Mouse (Mus musculus) limb, embryonic 11.5 days (tissue): ENCODE results near the gene Mafk. TPM values are rescaled to one million over a fixed set of nuclear protein-coding genes. Genes with fewer than 3 reads are reported as not detected.
A peak's percentile ranks its signal among the peaks of the same experiment; 100 is the strongest.
"Not testable (repeated sequence)": the region's sequence is repeated elsewhere in the genome, so short reads cannot be mapped to it uniquely, and the experiment has no call there.

Source experiments
- ATAC-seq: fragments of 200-750 bp; cut with Nextera tagmentation; 2 replicates; pipeline ENCODE4 v1.8.0; 2017; ENCODE audit warnings: low read depth; ENCODE audit not compliant: insufficient number of reproducible peaks, low FRiP score, low TSS enrichment
- DNase-seq: peaks from one replicate; pipeline ENCODE4 v3.0.0-alpha.2; 2015; ENCODE audit warnings: low spot score
- H3K27ac ChIP-seq: fragments of 300-500 bp; sonication (generic); replicated peaks from 2 replicates; pipeline ENCODE4 v1.5.1; 2014; ENCODE audit warnings: low read depth, mild to moderate bottlenecking, low read length
- H3K27me3 ChIP-seq: fragments of 300-500 bp; sonication (generic); 2 replicates; pipeline ENCODE4 v1.6.1; 2014; ENCODE audit warnings: mild to moderate bottlenecking, low read length, mixed read lengths; ENCODE audit not compliant: control insufficient read depth, insufficient read depth
- H3K36me3 ChIP-seq: fragments of 300-500 bp; sonication (generic); 2 replicates; pipeline ENCODE4 v1.6.1; 2014; ENCODE audit warnings: mild to moderate bottlenecking, low read length, moderate library complexity, mixed read lengths; ENCODE audit not compliant: control insufficient read depth, insufficient read depth
- H3K4me1 ChIP-seq: fragments of 300-500 bp; sonication (generic); 2 replicates; pipeline ENCODE4 v1.6.1; 2014; ENCODE audit warnings: low read length, mixed read lengths; ENCODE audit not compliant: control insufficient read depth, insufficient read depth
- H3K4me2 ChIP-seq: fragments of 300-500 bp; sonication (generic); 2 replicates; pipeline ENCODE4 v1.6.1; 2014; ENCODE audit warnings: low read depth, mild to moderate bottlenecking, moderate library complexity; ENCODE audit not compliant: severe bottlenecking
- H3K4me3 ChIP-seq: fragments of 300-500 bp; sonication (generic); 2 replicates; pipeline ENCODE4 v1.5.1; 2014; ENCODE audit warnings: low read depth, low read length
- H3K9ac ChIP-seq: fragments of 300-500 bp; sonication (generic); 2 replicates; pipeline ENCODE4 v1.6.1; 2014; ENCODE audit warnings: mild to moderate bottlenecking, low read length
- H3K9me3 ChIP-seq: fragments of 300-500 bp; sonication (generic); 2 replicates; pipeline ENCODE4 v1.6.1; 2016; ENCODE audit warnings: low read length; ENCODE audit not compliant: control insufficient read depth
- WGBS: fragments of 180-500 bp; shearing (Covaris S2); extraction: QIAGEN DNeasy Blood & Tissue Kit; methylation state at CpG from one replicate; pipeline ENCODE4 v1.1.7; 2014; 5-methylcytosine and 5-hydroxymethylcytosine counted together
- polyA plus RNA-seq: library from polyadenylated mRNA; unstranded; fragments of >200 nt; fragmentation: Nextera tagmentation; extraction: Ambion mirVana; gene quantifications from 2 replicates; pipeline ENCODE4 v1.2.1, GENCODE M21; 2014

Mafk gene
- 4.6 and 5.1 TPM in 2 replicates for polyA plus RNA-seq

DNA sequence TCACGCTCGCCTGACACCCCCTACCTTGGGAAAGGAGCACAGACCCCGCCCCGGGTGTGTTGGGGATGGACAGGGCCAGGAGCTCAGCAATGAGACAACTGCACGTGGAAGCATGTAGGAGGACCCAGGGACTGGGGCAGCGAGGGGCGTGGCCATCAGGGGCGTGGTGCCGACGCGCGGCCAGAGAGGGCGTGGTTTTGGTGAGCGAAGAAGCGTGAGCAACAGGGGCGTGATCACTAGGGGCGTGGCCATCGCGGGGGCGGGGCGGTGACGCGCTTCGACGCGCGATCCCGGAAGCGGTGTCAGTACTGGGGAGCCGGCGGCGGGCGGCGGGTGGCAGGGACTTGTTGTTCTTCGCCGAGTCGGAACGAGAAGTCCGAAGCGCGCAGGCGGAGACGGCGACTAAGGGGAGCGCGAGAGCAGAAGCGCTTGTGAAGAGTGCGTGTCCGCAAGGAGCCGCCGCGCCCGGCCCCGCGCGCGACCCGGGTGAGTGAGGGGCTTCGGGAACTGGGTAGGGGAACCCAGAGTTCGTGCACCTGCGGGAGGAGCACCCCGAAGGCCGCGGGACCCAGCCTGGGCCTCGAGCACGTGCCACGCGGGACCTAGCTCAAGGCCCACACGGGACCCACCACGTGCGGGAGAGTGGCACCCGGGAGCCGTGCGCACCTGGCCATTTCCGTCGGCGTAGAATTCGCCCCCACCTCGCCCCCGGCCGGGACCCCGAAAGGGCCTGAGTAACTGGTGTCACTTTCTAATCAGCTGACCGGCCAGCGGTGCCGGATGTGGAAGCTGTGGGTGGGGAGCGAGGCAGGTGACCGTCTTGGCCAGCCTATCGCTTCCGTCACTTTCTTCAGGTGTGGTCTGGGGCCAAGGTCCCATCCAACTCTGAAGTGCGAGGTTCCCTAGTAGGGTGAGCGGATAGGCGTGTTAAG lies at the start of gene Mafk:
Gene Mafk, plus strand, starts transcription at position 287 of the 932 bp plus-strand sequence.
- H3K9me3 ChIP-seq: no peaks in the 10 kb centered on the region
- WGBS: 1% methylated on average over 79 of the region's 92 CpGs
- ATAC-seq: peak; percentile 85
- peak within 1 kb of the TSS; percentile 82 for H3K4me3 ChIP-seq
- H3K4me2 ChIP-seq: peak within 1 kb of the TSS; percentile 99
- H3K4me1 ChIP-seq: peaks cover 3% of the 10 kb centered on the region; the same call in 1 of the 2 replicates
- 0 out of 2 replicates have a peak within 1 kb of the TSS, but pooled peaks have one; percentile 21 for H3K27ac ChIP-seq
- peak within 1 kb of the TSS; percentile 71 for H3K9ac ChIP-seq
- peak; percentile 97 for DNase-seq
- H3K36me3 ChIP-seq: no peaks in the 10 kb centered on the region
- no peaks in the 10 kb centered on the region for H3K27me3 ChIP-seq

DNA sequence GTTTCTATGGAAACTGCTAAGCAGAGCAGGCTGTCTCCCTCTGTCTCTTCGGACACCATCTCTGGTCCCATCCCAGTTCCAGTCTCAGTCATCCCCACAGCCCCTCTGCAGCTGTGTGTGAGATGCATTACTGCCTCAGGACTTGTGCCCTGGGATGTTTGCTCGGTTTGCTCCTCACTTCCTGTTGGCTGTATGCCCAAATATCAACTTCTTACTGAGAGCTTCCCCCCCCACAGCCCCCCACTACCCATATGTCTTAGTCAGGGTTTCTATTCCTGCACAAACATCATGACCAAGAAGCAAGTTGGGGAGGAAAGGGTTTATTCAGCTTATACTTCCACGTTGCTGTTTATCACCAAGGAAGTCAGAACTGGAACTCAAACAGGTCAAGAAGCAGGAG lies 48.7 kb upstream of the Mafk start:
- H3K4me1 ChIP-seq, H3K4me2 ChIP-seq, H3K9ac ChIP-seq, H3K9me3 ChIP-seq, H3K4me3 ChIP-seq, ATAC-seq, H3K27ac ChIP-seq, H3K27me3 ChIP-seq, DNase-seq, H3K36me3 ChIP-seq: not testable (repeated sequence)
- 54% methylated on average over 3 of the region's 3 CpGs for WGBS

DNA sequence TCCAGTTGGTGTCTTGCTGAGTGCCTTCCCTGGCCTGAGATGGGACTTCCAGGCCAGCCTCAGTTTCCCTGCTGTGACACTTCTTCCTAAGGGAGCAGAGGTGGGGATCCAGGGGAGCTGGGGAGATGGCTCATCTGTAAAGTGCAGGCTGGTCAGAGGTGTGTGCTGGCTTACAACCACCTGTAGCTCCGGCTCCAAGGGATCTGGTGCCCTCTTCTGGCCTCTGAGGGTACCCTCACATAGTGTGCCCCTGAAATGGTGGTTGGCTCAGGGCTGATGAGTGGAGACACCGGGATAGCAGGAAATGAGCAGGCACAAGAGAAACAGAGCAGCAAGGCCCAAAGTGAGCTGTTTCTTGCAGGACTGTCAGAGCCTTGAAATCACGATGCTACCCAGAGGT lies 45.5 kb upstream of the Mafk start:
- Histone ChIP-seq H3K27ac (no peak overlapping the region), H3K4me1 (0 out of 2 replicates have a peak, but pooled peaks cover 3% of the 10 kb centered on the region), H3K27me3 (no peaks in the 10 kb centered on the region), H3K36me3 (no peaks in the 10 kb centered on the region; the same call in 1 of the 2 replicates), H3K9me3 (no peaks in the 10 kb centered on the region), H3K4me3 (no peak overlapping the region), H3K4me2 (no peak overlapping the region), H3K9ac (no peak overlapping the region)
- 2% methylated on average over 3 of the region's 3 CpGs for WGBS
- ATAC-seq (peak; percentile 63; the same call in 1 of the 2 replicates), DNase-seq (peak; percentile 82)

- H3K27ac ChIP-seq: no peak overlapping the region
- no peaks in the 10 kb centered on the region for H3K9me3 ChIP-seq
- H3K4me2 ChIP-seq: no peak overlapping the region
- no peak overlapping the region for H3K4me3 ChIP-seq
- peaks cover 8% of the 10 kb centered on the region; the same call in 1 of the 2 replicates for H3K36me3 ChIP-seq
- DNase-seq: no peak
- H3K27me3 ChIP-seq: no peaks in the 10 kb centered on the region
- WGBS: 88% methylated on average over 16 of the region's 16 CpGs
- H3K4me1 ChIP-seq: 0 out of 2 replicates have a peak, but pooled peaks cover 3% of the 10 kb centered on the region
- no peak overlapping the region for H3K9ac ChIP-seq
- no peak for ATAC-seq
Observed at GRCm38 (mm10) chr5:139749413-139750125, 41.7 kb upstream of the Mafk start.

DNA sequence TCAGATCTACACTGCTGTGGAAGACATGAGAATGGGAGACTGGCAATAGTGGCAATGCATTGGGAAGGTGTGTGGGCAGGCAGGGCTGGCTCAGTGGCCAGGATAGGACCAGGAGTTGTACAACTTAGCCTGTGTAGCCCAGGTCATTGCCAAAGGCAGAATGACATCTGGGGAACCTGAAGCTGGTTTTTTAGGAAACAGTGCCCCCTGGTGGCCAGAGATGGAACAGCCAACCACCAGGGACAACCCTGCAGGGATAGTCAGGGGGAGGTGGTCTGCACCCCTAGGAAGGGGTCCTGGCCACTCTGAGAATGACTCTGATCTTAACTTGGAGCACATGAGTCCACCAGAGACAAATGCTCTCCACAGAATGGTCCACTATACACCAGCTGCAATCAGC lies 40.8 kb upstream of the Mafk start:
- H3K36me3 ChIP-seq: peaks cover 8% of the 10 kb centered on the region; the same call in 1 of the 2 replicates
- peak; percentile 87 for DNase-seq
- no peak for ATAC-seq
- no peak overlapping the region for H3K9ac ChIP-seq
- no peak overlapping the region for H3K27ac ChIP-seq
- no peaks in the 10 kb centered on the region for H3K27me3 ChIP-seq
- 0 out of 2 replicates have a peak, but pooled peaks cover 3% of the 10 kb centered on the region for H3K4me1 ChIP-seq
- no peak overlapping the region for H3K4me2 ChIP-seq
- no peaks in the 10 kb centered on the region for H3K9me3 ChIP-seq
- H3K4me3 ChIP-seq: no peak overlapping the region

DNA sequence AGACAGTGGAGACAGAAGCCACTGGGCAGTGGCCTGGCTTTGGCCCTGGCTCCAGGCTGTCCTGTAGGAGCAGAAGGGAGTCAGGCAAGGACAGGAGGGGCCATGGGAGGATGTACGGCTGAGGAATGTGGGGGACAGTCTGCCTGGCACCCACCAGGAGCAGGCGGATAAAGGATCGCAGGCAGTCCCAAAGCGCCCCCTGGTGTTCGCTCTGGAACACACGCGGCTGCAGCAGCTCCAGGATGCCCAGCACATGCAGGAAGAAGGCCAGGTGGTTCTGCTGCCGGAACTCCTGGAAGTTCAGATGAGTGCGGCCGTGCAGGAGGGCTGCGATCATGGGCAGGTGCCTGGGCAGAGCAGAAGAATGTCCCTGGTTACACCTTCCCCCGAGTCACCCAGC lies 36.6 kb upstream of the Mafk start:
- DNase-seq (peak; percentile 78), ATAC-seq (no peak; the same call in 1 of the 2 replicates)
- Histone ChIP-seq H3K4me2 (no peak overlapping the region), H3K4me3 (no peak overlapping the region), H3K27ac (no peak overlapping the region), H3K9me3 (no peaks in the 10 kb centered on the region), H3K9ac (no peak overlapping the region), H3K4me1 (no peaks in the 10 kb centered on the region), H3K36me3 (peaks cover 33% of the 10 kb centered on the region), H3K27me3 (no peaks in the 10 kb centered on the region)
- WGBS: 35% methylated on average over 12 of the region's 12 CpGs

DNA sequence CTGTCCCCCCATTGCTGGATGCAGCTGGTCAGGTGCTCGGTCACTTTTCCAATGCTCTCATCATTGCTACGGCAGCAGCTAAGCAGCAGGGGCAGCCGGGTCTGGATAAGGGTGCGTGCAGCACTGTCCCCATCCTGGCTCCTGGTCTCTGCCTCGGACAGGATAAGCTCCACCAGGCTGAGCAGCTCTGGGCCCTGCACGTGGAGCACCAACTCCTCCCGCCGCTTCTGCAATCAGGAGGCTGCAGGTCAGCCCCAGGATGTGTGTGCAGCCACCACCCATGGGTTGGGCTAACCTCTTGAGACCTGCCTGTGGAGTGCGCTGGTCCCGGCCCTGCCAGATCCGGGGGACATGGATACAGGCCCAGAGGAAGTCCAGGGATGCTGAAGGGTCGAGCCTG lies 35.2 kb upstream of the Mafk start:
- no peak for ATAC-seq
- H3K4me3 ChIP-seq: no peak overlapping the region
- H3K36me3 ChIP-seq: peaks cover 37% of the 10 kb centered on the region
- WGBS: 92% methylated on average over 12 of the region's 12 CpGs
- no peaks in the 10 kb centered on the region for H3K9me3 ChIP-seq
- H3K9ac ChIP-seq: no peak overlapping the region
- H3K4me1 ChIP-seq: no peaks in the 10 kb centered on the region
- no peak overlapping the region for H3K4me2 ChIP-seq
- H3K27me3 ChIP-seq: no peaks in the 10 kb centered on the region
- no peak overlapping the region for H3K27ac ChIP-seq
- no peak for DNase-seq

DNA sequence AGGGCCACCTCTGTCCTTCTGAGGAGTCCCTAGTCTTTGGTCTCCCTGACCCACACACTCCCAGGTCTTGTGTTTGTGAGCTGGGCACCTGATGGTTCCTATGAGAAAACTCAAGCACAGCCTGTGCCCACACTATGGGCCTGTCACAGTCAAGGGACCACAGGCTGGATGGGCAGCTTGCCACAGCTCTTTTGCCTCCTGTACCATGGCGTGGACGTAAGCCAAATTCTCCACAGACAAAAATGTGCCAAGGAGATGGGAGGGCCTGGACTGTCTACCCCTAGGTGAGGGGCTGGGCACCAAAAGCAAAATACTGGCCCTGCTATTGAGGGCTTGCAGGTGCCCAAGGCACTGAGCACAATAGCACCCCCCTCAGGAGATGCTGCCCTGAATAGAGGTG lies 34.7 kb upstream of the Mafk start:
- Histone ChIP-seq H3K4me1 (no peaks in the 10 kb centered on the region), H3K27me3 (no peaks in the 10 kb centered on the region), H3K4me2 (no peak overlapping the region), H3K36me3 (peaks cover 37% of the 10 kb centered on the region), H3K27ac (no peak overlapping the region), H3K9ac (no peak overlapping the region), H3K9me3 (no peaks in the 10 kb centered on the region), H3K4me3 (no peak overlapping the region)
- 95% methylated on average over 2 of the region's 2 CpGs for WGBS
- no peak for DNase-seq
- no peak for ATAC-seq
